8 mouse cellular contexts compared by ENCODE assay signal in genomic region chr2:163101646-163102203, GRCm38 (mm10). TPM values are rescaled to one million over a fixed set of nuclear protein-coding genes. Genes with fewer than 3 reads are reported as not detected.
DNase-seq lines count a peak whose midpoint lies in the region; ATAC-seq and TF ChIP-seq lines count a peak whose summit lies in the region.

No protein-coding gene starts in this region.

- H3K9ac ChIP-seq in hindbrain, embryonic 11.5 days (ENCODE audit: low read depth, low read length), result no peak overlapping the region
- H3K9ac ChIP-seq in hindbrain, embryonic 13.5 days, result no peak overlapping the region
- H3K9ac ChIP-seq in limb, embryonic 14.5 days (ENCODE audit: low read depth, low read length, severe bottlenecking), result no peak overlapping the region

- no peak overlapping the region for H3K4me2 ChIP-seq in hindbrain, embryonic 11.5 days (replicated peaks; ENCODE audit: low read depth, low read length)
- no peak overlapping the region for H3K4me2 ChIP-seq in hindbrain, embryonic 13.5 days
- no peak overlapping the region for H3K4me2 ChIP-seq in limb, embryonic 14.5 days (replicated peaks; ENCODE audit: low read depth, low read length, severe bottlenecking)

- no peak overlapping the region for H3K4me3 ChIP-seq in hindbrain, embryonic 11.5 days (ENCODE audit: low read depth, low read length)
- H3K4me3 ChIP-seq in hindbrain, embryonic 13.5 days, result no peak overlapping the region
- no peak overlapping the region for H3K4me3 ChIP-seq in gastrocnemius, adult 2 months
- no peak overlapping the region for H3K4me3 ChIP-seq in limb, embryonic 14.5 days (replicated peaks; ENCODE audit: low read length)

- no peaks in the 10 kb centered on the region for H3K4me1 ChIP-seq in hindbrain, embryonic 11.5 days (replicated peaks; ENCODE audit: control insufficient read depth, insufficient read depth, low read length)
- peaks cover 22% of the 10 kb centered on the region for H3K4me1 ChIP-seq in hindbrain, embryonic 13.5 days (replicated peaks)
- H3K4me1 ChIP-seq in limb, embryonic 14.5 days (ENCODE audit: control insufficient read depth, insufficient read depth, low read length), result no peaks in the 10 kb centered on the region; the same call in 1 of the 2 replicates

- H3K36me3 ChIP-seq in hindbrain, embryonic 11.5 days (ENCODE audit: control insufficient read depth, insufficient read depth, low read length), result no peaks in the 10 kb centered on the region
- H3K36me3 ChIP-seq in hindbrain, embryonic 13.5 days, result no peaks in the 10 kb centered on the region
- no peaks in the 10 kb centered on the region for H3K36me3 ChIP-seq in limb, embryonic 14.5 days (ENCODE audit: control insufficient read depth, insufficient read depth, low read length)

- intact Hi-C loops in gastrocnemius, adult 2 months (cut with DNase I), result loop anchor here (2.0 kb wide), 1 partner anchor 229 kb away; no protein-coding TSS in a partner anchor

- H3K27me3 ChIP-seq in hindbrain, embryonic 11.5 days (ENCODE audit: control insufficient read depth, insufficient read depth, low read length), result peaks cover 6% of the 10 kb centered on the region; the same call in 1 of the 2 replicates
- H3K27me3 ChIP-seq in hindbrain, embryonic 13.5 days, result peaks cover 82% of the 10 kb centered on the region
- H3K27me3 ChIP-seq in limb, embryonic 14.5 days (ENCODE audit: control insufficient read depth, insufficient read depth, low read length), result 0 out of 2 replicates have a peak, but pooled peaks cover 3% of the 10 kb centered on the region

- no peaks in the 10 kb centered on the region for H3K9me3 ChIP-seq in hindbrain, embryonic 11.5 days (ENCODE audit: control insufficient read depth, low read length)
- no peaks in the 10 kb centered on the region for H3K9me3 ChIP-seq in hindbrain, embryonic 13.5 days
- H3K9me3 ChIP-seq in limb, embryonic 14.5 days (ENCODE audit: control insufficient read depth, low read length), result no peaks in the 10 kb centered on the region

- no peak overlapping the region for H3K27ac ChIP-seq in hindbrain, embryonic 11.5 days (ENCODE audit: low read depth, low read length)
- H3K27ac ChIP-seq in hindbrain, embryonic 13.5 days, result no peak overlapping the region
- H3K27ac ChIP-seq in gastrocnemius, adult 2 months, result no peak overlapping the region
- no peak overlapping the region for H3K27ac ChIP-seq in limb, embryonic 14.5 days (replicated peaks; ENCODE audit: low read depth, low read length)

- DNase-seq in hindbrain, embryonic 11.5 days (ENCODE audit: low spot score), result peak; percentile 90
- peak; percentile 86 to 88 for DNase-seq in cerebellum, postnatal 14 days
- peak; percentile 68 for DNase-seq in gastrocnemius, adult 2 months
- DNase-seq in kidney, adult 18-20 months, result peak; percentile 67
- DNase-seq in limb, embryonic 14.5 days (ENCODE audit: low spot score), result peak; percentile 52
- DNase-seq in natural killer cell, adult 2 months (ENCODE audit: low spot score in 2 of 2), result peak; percentile 14 to 36
- DNase-seq in thymus, postnatal 0 days (ENCODE audit: low spot score), result peak; percentile 69

- TF ChIP-seq CTCF in gastrocnemius, adult 2 months (IDR thresholded peaks at IDR 0.05), result peak; percentile 85

- ATAC-seq in hindbrain, embryonic 11.5 days (ENCODE audit: low FRiP score), result peak; percentile 56
- ATAC-seq in hindbrain, embryonic 13.5 days (ENCODE audit: low FRiP score), result no peak
- no peak for ATAC-seq in limb, embryonic 14.5 days (ENCODE audit: low FRiP score, low read depth)

- 6% methylated on average over 10 of the region's 10 CpGs for WGBS in hindbrain, embryonic 11.5 days
- 10% methylated on average over 10 of the region's 10 CpGs for WGBS in hindbrain, embryonic 13.5 days
- WGBS in limb, embryonic 14.5 days, result 6% methylated on average over 10 of the region's 10 CpGs

- TF ChIP-seq POLR2A in limb, embryonic 14.5 days (IDR thresholded peaks at IDR 0.05; ENCODE audit: borderline replicate concordance, extremely low read depth, insufficient read depth, insufficient read length), result no peak

RNA-seq across cellular contexts. Expression of gene Gtsf1l, which starts 14.1 kb away (rescaled TPM):
- polyA plus RNA-seq in hindbrain, embryonic 11.5 days (2014; fragmentation: Nextera tagmentation; extraction: Ambion mirVana), result 0.25 and 0.28 TPM in 2 replicates
- 0.25 TPM in 1 of 2 replicates, not detected in the other for polyA plus RNA-seq in hindbrain, embryonic 13.5 days (2015; fragmentation: Nextera tagmentation; extraction: Ambion mirVana)
- not detected for total RNA-seq in gastrocnemius, adult 2 months (2021)
- polyA plus RNA-seq in limb, embryonic 14.5 days (2012; rRNA removed), result not detected in 2 replicates
- not detected in 2 replicates for polyA plus RNA-seq in limb, embryonic 14.5 days (2014; fragmentation: Nextera tagmentation; extraction: Ambion mirVana)
- not detected in 2 replicates for polyA plus RNA-seq in thymus, postnatal 0 days (2015; fragmentation: Nextera tagmentation; extraction: Ambion mirVana)

RNA-seq across cellular contexts. Expression of gene Mybl2, which starts 47.2 kb away (rescaled TPM):
- 17.7 and 19.8 TPM in 2 replicates for polyA plus RNA-seq in hindbrain, embryonic 11.5 days (2014; fragmentation: Nextera tagmentation; extraction: Ambion mirVana)
- 6.3 and 6.5 TPM in 2 replicates for polyA plus RNA-seq in hindbrain, embryonic 13.5 days (2015; fragmentation: Nextera tagmentation; extraction: Ambion mirVana)
- total RNA-seq in gastrocnemius, adult 2 months (2021), result not detected
- 26.0 and 28.3 TPM in 2 replicates for polyA plus RNA-seq in limb, embryonic 14.5 days (2012; rRNA removed)
- 17.4 and 18.9 TPM in 2 replicates for polyA plus RNA-seq in limb, embryonic 14.5 days (2014; fragmentation: Nextera tagmentation; extraction: Ambion mirVana)
- 26.9 and 27.5 TPM in 2 replicates for polyA plus RNA-seq in thymus, postnatal 0 days (2015; fragmentation: Nextera tagmentation; extraction: Ambion mirVana)

Comparison
In these comparisons a context has a peak if more than half of its experiments do, and no peak if none do; other contexts are left out.
1. DNase-seq: peak in every context shown above with its lines; median percentile 90 in hindbrain, embryonic 11.5 days; 87 in cerebellum, postnatal 14 days; 69 in thymus, postnatal 0 days; 68 in gastrocnemius, adult 2 months; 67 in kidney, adult 18-20 months; 52 in limb, embryonic 14.5 days; 25 in natural killer cell, adult 2 months.